Mouse (Mus musculus): ENCODE data around the gene Ncstn. TPM values are rescaled to one million over a fixed set of nuclear protein-coding genes. Genes with fewer than 3 reads are reported as not detected.
A peak's percentile ranks its signal among the peaks of the same experiment; 100 is the strongest.

Gene Ncstn
- polyA plus RNA-seq, 1 experiment from 2014 or later: 129 TPM

- no peaks in the 10 kb centered on the region for H3K9me3 ChIP-seq (replicated peaks; ENCODE audit: low read length)
- H3K36me3 ChIP-seq (ENCODE audit: insufficient read depth, low read length): peaks cover 38% of the 10 kb centered on the region
- H3K4me2 ChIP-seq (ENCODE audit: low read length): peak within 1 kb of the TSS; percentile 85
- H3K27ac ChIP-seq: peak within 1 kb of the TSS; percentile 65; the same call in 1 of the 2 replicates
- peak; percentile 97 for ATAC-seq (replicated peaks; ENCODE audit: low FRiP score, low read depth)
- WGBS: under 1% methylated on average over 42 of the region's 42 CpGs
- peak; percentile 93 for DNase-seq (ENCODE audit: low spot score)
- H3K4me3 ChIP-seq (replicated peaks; ENCODE audit: low read depth, low read length): peak within 1 kb of the TSS; percentile 78
- peaks cover 10% of the 10 kb centered on the region; the same call in 1 of the 2 replicates for H3K4me1 ChIP-seq (replicated peaks; ENCODE audit: insufficient read depth, low read length)
- no peaks in the 10 kb centered on the region for H3K27me3 ChIP-seq (ENCODE audit: insufficient read depth, low read length)
- peak within 1 kb of the TSS; percentile 82 for H3K9ac ChIP-seq (ENCODE audit: low read depth, low read length)
- TF ChIP-seq CTCF (IDR thresholded peaks at IDR 0.05; ENCODE audit: low read depth): no peak
Measured at GRCm38 (mm10) chr1:172126376-172127347, 44.1 kb upstream of the Ncstn start, which contains the start of gene Pex19. Pex19 (plus strand) TSS chr1:172126755.

GRCm38 (mm10) chr1:172124572-172124971 is 42.0 kb upstream of the Ncstn start:
- Histone ChIP-seq H3K9ac (ENCODE audit: low read depth, low read length) (no peak overlapping the region), H3K36me3 (ENCODE audit: insufficient read depth, low read length) (peaks cover 43% of the 10 kb centered on the region), H3K9me3 (replicated peaks; ENCODE audit: low read length) (no peaks in the 10 kb centered on the region), H3K27me3 (ENCODE audit: insufficient read depth, low read length) (no peaks in the 10 kb centered on the region), H3K4me2 (ENCODE audit: low read length) (no peak overlapping the region), H3K27ac (no peak overlapping the region), H3K4me3 (replicated peaks; ENCODE audit: low read depth, low read length) (no peak overlapping the region), H3K4me1 (replicated peaks; ENCODE audit: insufficient read depth, low read length) (peaks cover 10% of the 10 kb centered on the region; the same call in 1 of the 2 replicates)
- ATAC-seq (replicated peaks; ENCODE audit: low FRiP score, low read depth) (no peak), DNase-seq (ENCODE audit: low spot score) (no peak)
- TF ChIP-seq CTCF (IDR thresholded peaks at IDR 0.05; ENCODE audit: low read depth): no peak
- WGBS: 76% methylated on average over 6 of the region's 6 CpGs

GRCm38 (mm10) chr1:172122671-172123070 is 40.1 kb upstream of the Ncstn start:
- Histone ChIP-seq H3K9me3 (replicated peaks; ENCODE audit: low read length) (no peaks in the 10 kb centered on the region), H3K4me2 (ENCODE audit: low read length) (no peak overlapping the region), H3K4me1 (replicated peaks; ENCODE audit: insufficient read depth, low read length) (peaks cover 9% of the 10 kb centered on the region; the same call in 1 of the 2 replicates), H3K4me3 (replicated peaks; ENCODE audit: low read depth, low read length) (no peak overlapping the region), H3K9ac (ENCODE audit: low read depth, low read length) (no peak overlapping the region), H3K36me3 (ENCODE audit: insufficient read depth, low read length) (peaks cover 51% of the 10 kb centered on the region), H3K27me3 (ENCODE audit: insufficient read depth, low read length) (no peaks in the 10 kb centered on the region), H3K27ac (no peak overlapping the region)
- 60% methylated on average over 2 of the region's 2 CpGs for WGBS
- DNase-seq (ENCODE audit: low spot score) (no peak), ATAC-seq (replicated peaks; ENCODE audit: low FRiP score, low read depth) (no peak)
- no peak for TF ChIP-seq CTCF (IDR thresholded peaks at IDR 0.05; ENCODE audit: low read depth)

GRCm38 (mm10) chr1:172119720-172120119 is 37.1 kb upstream of the Ncstn start:
- ATAC-seq (replicated peaks; ENCODE audit: low FRiP score, low read depth) (no peak), DNase-seq (ENCODE audit: low spot score) (peak; percentile 83)
- no peak overlapping the region for H3K4me3 ChIP-seq (replicated peaks; ENCODE audit: low read depth, low read length)
- H3K27ac ChIP-seq: no peak overlapping the region
- no peak overlapping the region for H3K4me2 ChIP-seq (ENCODE audit: low read length)
- no peaks in the 10 kb centered on the region for H3K27me3 ChIP-seq (ENCODE audit: insufficient read depth, low read length)
- H3K36me3 ChIP-seq (ENCODE audit: insufficient read depth, low read length): peaks cover 81% of the 10 kb centered on the region
- peak; percentile 81 for TF ChIP-seq CTCF (IDR thresholded peaks at IDR 0.05; ENCODE audit: low read depth)
- H3K9me3 ChIP-seq (replicated peaks; ENCODE audit: low read length): no peaks in the 10 kb centered on the region
- WGBS: 42% methylated on average over 3 of the region's 3 CpGs
- H3K4me1 ChIP-seq (replicated peaks; ENCODE audit: insufficient read depth, low read length): no peaks in the 10 kb centered on the region
- no peak overlapping the region for H3K9ac ChIP-seq (ENCODE audit: low read depth, low read length)

GRCm38 (mm10) chr1:172119100-172119499 is 36.5 kb upstream of the Ncstn start:
- ATAC-seq (replicated peaks; ENCODE audit: low FRiP score, low read depth): no peak
- WGBS: 80% methylated on average over 6 of the region's 6 CpGs
- TF ChIP-seq CTCF (IDR thresholded peaks at IDR 0.05; ENCODE audit: low read depth): no peak
- Histone ChIP-seq H3K4me3 (replicated peaks; ENCODE audit: low read depth, low read length) (no peak overlapping the region), H3K9me3 (replicated peaks; ENCODE audit: low read length) (no peaks in the 10 kb centered on the region), H3K4me2 (ENCODE audit: low read length) (no peak overlapping the region), H3K27ac (no peak overlapping the region), H3K36me3 (ENCODE audit: insufficient read depth, low read length) (peaks cover 87% of the 10 kb centered on the region), H3K27me3 (ENCODE audit: insufficient read depth, low read length) (no peaks in the 10 kb centered on the region), H3K4me1 (replicated peaks; ENCODE audit: insufficient read depth, low read length) (no peaks in the 10 kb centered on the region), H3K9ac (ENCODE audit: low read depth, low read length) (no peak overlapping the region)
- DNase-seq (ENCODE audit: low spot score): no peak

GRCm38 (mm10) chr1:172116948-172117347 is 34.4 kb upstream of the Ncstn start:
- DNase-seq (ENCODE audit: low spot score): no peak
- no peak overlapping the region for H3K4me2 ChIP-seq (ENCODE audit: low read length)
- H3K27ac ChIP-seq: no peak overlapping the region
- no peaks in the 10 kb centered on the region for H3K9me3 ChIP-seq (replicated peaks; ENCODE audit: low read length)
- H3K4me1 ChIP-seq (replicated peaks; ENCODE audit: insufficient read depth, low read length): no peaks in the 10 kb centered on the region
- no peak overlapping the region for H3K9ac ChIP-seq (ENCODE audit: low read depth, low read length)
- ATAC-seq (replicated peaks; ENCODE audit: low FRiP score, low read depth): no peak
- H3K4me3 ChIP-seq (replicated peaks; ENCODE audit: low read depth, low read length): no peak overlapping the region
- no peaks in the 10 kb centered on the region for H3K27me3 ChIP-seq (ENCODE audit: insufficient read depth, low read length)
- TF ChIP-seq CTCF (IDR thresholded peaks at IDR 0.05; ENCODE audit: low read depth): no peak
- 92% methylated on average over 5 of the region's 5 CpGs for WGBS
- H3K36me3 ChIP-seq (ENCODE audit: insufficient read depth, low read length): peaks cover 85% of the 10 kb centered on the region

Measured in kidney, postnatal 0 days (tissue).